Mouse (Mus musculus): ENCODE data around the gene Fbxl8.

Fbxl8 gene

GRCm38 (mm10) chr8:105257318-105258114 is 6.9 kb upstream of the Fbxl8 start:
- DNase-seq (ENCODE audit: low spot score in 2 of 2), result no peak

GRCm38 (mm10) chr8:105258911-105259720 is 5.3 kb upstream of the Fbxl8 start:
- no peak for DNase-seq (ENCODE audit: low spot score in 2 of 2)

GRCm38 (mm10) chr8:105259721-105260320 is 4.6 kb upstream of the Fbxl8 start:
- peak; percentile 81 to 86 for DNase-seq (ENCODE audit: low spot score in 2 of 2)

- no peak for DNase-seq (ENCODE audit: low spot score in 2 of 2)
These were observed 3.9 kb upstream of the Fbxl8 start for GRCm38 (mm10) chr8:105260371-105261099.

- no peak for DNase-seq (ENCODE audit: low spot score in 2 of 2)
These were observed 3.0 kb upstream of the Fbxl8 start for GRCm38 (mm10) chr8:105261326-105261980.

GRCm38 (mm10) chr8:105263244-105263912 is 1.1 kb upstream of the Fbxl8 start:
- DNase-seq (ENCODE audit: low spot score in 2 of 2), result no peak

- no peak for DNase-seq (ENCODE audit: low spot score in 2 of 2)
These were observed 680 bp downstream of the Fbxl8 start for GRCm38 (mm10) chr8:105265128-105265527.

DNA sequence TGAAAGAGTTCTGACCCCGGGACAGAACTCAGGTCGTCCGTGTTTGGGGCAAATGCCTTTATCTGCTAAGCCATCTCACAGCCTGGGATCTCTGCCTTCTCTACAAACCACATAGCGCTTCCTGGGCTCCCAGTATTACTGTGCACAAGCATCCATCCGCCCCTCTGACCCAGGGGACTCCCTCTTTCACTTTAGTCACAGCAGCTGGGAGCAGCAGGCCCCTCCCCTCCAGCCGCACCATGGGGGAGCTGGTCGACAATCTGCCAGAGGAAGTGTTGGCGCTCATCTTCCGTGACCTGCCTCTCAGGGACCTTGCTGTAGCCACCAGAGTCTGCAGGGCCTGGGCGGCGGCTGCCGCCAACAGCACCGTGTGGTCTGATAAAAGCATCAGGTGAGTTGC is 2.3 kb downstream of the Fbxl8 start:
- DNase-seq (ENCODE audit: low spot score in 2 of 2), result no peak

DNA sequence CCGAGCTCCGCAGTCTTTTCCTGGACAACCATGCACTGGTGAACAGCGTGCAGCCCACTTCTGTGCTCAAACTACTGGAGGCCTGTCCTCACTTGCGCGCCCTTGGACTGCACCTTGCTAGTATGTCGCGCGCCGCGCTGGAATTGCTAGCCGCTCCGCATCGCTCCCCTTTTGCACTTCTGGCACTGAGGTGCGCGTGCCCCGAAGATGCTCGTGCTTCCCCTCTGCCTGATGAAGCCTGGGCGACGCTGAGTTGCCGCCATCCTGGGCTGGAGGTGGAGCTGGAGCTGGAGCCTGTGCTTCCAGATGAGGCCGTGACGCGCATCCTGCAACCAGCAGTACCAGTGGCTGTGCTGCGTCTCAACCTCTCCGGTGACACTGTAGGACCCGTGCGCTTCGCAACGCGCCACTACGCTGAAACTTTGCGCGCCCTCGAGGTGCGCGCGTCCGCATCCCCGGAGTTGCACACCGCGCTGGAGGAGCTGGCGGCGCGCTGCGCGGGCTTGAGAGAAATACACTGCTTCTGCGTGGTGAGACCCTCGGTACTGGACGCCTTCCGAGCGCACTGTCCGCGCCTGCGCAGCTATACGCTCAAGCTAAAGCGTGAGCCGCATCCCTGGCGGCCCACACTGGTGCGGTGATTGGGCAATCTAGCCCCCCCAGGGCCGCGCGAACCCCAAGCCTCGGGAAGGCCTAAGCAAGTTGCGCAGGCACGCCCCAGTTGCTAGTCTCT is 4.1 kb downstream of the Fbxl8 start:
- DNase-seq (ENCODE audit: low spot score in 2 of 2), result peak; percentile 51 to 75

GRCm38 (mm10) chr8:105269075-105269458 is 4.6 kb downstream of the Fbxl8 start:
- no peak for DNase-seq (ENCODE audit: low spot score in 2 of 2)

GRCm38 (mm10) chr8:105269461-105269947 is 5.1 kb downstream of the Fbxl8 start, which contains the start of gene Hsf4:
Gene Hsf4 (plus strand): TSS chr8:105269801.
- DNase-seq (ENCODE audit: low spot score in 2 of 2), result no peak

DNA sequence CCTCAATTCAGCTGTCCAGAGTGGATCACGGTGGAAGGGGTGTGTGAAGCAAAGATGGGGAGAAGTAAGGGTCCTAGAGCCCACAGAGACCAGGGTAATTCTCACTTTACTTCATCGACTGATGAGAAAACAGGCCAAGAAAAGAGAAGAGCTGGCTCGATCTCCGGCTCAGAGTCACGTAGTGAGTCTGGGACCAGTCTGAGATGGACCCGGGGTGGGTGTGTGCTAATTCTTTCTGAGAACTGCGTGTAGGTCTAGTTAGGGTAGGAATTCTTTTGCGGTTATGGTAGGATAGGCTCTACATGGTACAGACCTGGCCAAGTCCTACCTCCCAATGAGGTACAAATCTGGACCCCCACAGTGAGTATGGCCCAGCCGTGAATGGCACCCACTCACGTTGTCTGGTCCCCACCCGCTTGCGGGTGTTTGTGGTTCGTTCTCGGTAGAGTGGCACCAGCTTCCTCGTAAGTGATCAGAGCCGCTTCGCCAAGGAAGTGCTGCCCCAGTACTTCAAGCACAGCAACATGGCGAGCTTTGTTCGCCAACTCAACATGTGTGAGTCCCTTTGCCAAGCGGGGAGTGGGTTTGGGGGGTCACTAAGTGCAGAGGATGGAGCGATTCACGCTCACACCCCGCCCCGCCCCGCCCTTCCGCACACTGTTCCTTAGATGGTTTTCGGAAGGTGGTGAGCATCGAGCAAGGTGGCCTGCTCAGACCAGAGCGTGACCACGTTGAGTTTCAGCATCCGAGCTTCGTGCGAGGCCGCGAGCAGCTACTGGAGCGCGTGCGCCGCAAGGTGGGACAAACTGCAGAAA is 5.9 kb downstream of the Fbxl8 start:
- DNase-seq (ENCODE audit: low spot score in 2 of 2), result no peak

DNA sequence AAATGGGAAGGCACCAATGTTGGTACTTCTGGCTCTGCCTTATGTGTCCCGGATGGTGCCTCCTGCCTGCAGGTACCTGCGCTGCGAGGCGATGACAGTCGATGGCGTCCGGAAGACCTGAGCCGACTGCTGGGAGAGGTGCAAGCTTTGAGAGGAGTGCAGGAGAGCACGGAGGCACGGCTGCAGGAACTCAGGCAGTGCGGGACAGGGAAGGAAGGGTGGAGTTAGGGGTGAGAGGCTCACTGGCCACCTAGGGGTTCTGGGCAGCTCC is 6.4 kb downstream of the Fbxl8 start:
- DNase-seq (ENCODE audit: low spot score in 2 of 2), result no peak

DNA sequence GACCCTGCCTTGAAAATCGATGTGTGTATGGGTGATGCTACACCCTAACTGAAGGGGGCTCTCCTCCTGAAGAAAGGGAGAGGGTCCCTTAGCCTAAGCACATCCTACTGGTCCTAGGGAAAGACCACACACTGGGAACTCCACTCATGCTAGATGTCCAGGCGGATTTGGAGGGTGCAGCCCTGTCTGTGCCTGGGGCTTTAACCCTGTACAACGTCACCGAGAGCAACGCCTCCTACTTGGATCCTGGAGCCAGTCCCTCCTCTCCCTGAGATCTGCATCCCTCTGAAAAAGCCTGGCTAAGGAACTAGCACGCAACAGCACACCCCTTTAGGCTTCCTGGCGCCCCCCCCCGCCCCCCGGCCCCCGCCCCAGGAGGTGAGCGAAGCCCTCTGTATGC is 10.9 kb downstream of the Fbxl8 start:
- no peak for DNase-seq (ENCODE audit: low spot score in 2 of 2)

GRCm38 (mm10) chr8:105275840-105276239 is 11.4 kb downstream of the Fbxl8 start, which contains the start of gene Nol3:
Gene Nol3 (plus strand): TSS chr8:105276140.
- DNase-seq (ENCODE audit: low spot score in 2 of 2), result no peak

DNA sequence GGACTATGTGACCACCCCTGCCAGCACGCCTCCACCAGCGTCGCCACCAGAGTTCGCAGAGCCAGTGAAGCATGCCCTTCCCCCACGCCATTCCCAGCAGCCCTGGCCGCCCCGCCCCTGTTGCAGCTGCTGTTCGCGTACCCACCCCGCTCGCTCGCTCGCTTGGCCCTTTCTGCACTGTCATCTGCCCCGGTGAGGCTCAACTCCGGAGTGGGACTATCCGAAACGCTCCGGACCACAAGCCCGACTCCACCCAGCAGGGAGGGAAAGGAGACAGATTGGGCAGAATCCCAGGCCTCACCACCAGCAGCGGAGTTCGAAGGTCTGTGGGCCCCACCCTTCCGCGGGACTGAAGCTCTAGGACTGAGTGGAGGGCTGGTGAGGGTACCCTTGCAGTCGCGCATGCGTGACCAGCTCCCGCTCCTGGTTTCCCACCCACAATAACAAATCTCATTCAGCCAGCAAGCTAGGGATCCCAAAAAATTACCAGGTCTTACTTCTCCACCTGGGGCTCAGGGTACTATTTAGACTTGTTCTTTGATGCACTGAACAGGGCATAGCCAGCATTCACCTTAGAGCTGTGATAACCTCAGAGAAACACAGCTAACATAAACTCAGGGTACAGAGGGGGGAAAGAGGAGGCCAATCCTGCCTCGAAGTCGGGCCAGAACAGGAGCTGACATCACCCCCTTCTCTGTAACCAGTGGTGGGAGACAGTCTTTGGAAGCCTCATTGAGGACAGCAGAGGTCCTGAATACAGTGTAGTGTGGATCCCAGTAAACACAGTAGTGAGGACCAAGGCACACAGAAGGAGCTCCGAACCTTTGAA is 12.1 kb downstream of the Fbxl8 start:
- no peak for DNase-seq (ENCODE audit: low spot score in 2 of 2)

DNA sequence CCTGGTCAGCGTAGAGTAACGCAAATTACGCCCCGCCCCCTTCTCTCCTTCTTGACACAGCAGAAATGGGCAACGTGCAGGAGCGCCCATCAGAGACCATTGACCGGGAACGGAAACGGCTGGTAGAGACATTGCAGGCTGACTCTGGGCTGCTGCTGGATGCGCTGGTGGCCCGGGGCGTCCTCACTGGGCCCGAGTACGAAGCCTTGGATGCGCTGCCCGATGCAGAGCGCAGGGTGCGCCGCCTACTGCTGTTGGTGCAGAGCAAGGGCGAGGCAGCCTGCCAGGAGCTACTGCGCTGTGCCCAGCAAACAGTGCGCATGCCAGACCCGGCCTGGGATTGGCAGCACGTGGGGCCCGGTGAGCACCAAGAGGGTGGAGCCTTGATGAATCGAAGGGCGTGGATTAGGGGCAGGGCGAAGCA is 14.5 kb downstream of the Fbxl8 start:
- DNase-seq (ENCODE audit: low spot score in 2 of 2), result peak; percentile 52 to 80

DNA sequence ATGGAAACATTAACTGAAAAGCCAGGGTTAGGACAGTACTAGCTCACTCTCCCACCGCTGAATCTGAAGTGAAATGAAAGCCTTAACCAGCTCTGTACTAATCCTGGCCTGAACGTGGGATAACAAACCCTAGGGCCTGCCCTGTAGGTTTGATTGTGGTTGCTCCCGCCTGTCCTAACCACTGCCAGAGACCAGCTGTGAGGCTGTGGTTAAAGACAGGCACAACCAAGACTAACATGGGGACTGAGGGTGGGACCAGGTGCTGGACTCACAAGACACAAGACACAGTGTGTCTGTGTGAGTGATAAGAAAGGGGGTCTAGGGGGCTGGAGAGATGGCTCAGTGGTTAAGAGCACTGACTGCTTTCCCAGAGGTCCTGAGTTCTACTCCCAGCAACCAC is 16.1 kb downstream of the Fbxl8 start:
- DNase-seq (ENCODE audit: low spot score in 2 of 2), result no peak
